Mouse (Mus musculus) bone marrow, adult 2 months (tissue): Measurements from ENCODE around the gene Helq. TPM values are rescaled to one million over a fixed set of nuclear protein-coding genes. Genes with fewer than 3 reads are reported as not detected.

Experiments
- H3K27ac ChIP-seq: fragments of 200-500 bp; 2 replicates; pipeline ENCODE4 v1.5.1; 2012; ENCODE audit warnings: low read depth, mild to moderate bottlenecking, control low read depth, inconsistent platforms, low read length; ENCODE audit not compliant: control insufficient read depth, poor library complexity, insufficient read depth
- H3K4me1 ChIP-seq: fragments of 200-500 bp; 2 replicates; pipeline ENCODE4 v1.6.1; 2011; ENCODE audit warnings: low read length; ENCODE audit not compliant: control insufficient read depth, insufficient read depth
- H3K4me3 ChIP-seq: fragments of 200-500 bp; replicated peaks from 2 replicates; pipeline ENCODE3; 2011; ENCODE audit warnings: mild to moderate bottlenecking, low read depth, low read length, control low read depth; ENCODE audit not compliant: control insufficient read depth
- CTCF ChIP-seq: fragments of 200-500 bp; IDR thresholded peaks from 2 replicates; pipeline ENCODE4 v1.5.1; 2011; ENCODE audit warnings: low read length, control low read depth; ENCODE audit not compliant: control insufficient read depth, insufficient read depth
- POLR2A ChIP-seq: fragments of 200-500 bp; IDR thresholded peaks from 2 replicates; pipeline ENCODE4 v1.6.1; 2011; ENCODE audit warnings: low read depth, mild to moderate bottlenecking, control low read depth, low read length, borderline replicate concordance; ENCODE audit not compliant: control insufficient read depth
- WGBS: fragments of 180-500 bp; shearing (Covaris S2); methylation state at CpG from one replicate; pipeline ENCODE4 v1.1.7; 2018; 5-methylcytosine and 5-hydroxymethylcytosine counted together
- polyA plus RNA-seq: library from polyadenylated mRNA; stranded (reverse); fragments of >200 nt; gene quantifications from 2 replicates; pipeline ENCODE4 v1.2.4, GENCODE M21; 2011; ENCODE audit warnings: low replicate concordance; ENCODE audit not compliant: missing spikeins, insufficient read depth, insufficient read length

The Helq gene
- polyA plus RNA-seq = 21.8 and 50.7 TPM in 2 replicates

- peak within 1 kb of the TSS; percentile 54 for H3K27ac ChIP-seq
- H3K4me3 ChIP-seq = peak within 1 kb of the TSS; percentile 92
- under 1% methylated on average over 63 of the region's 67 CpGs for WGBS
- H3K4me1 ChIP-seq = no peaks in the 10 kb centered on the region
- no peak for TF ChIP-seq CTCF
- TF ChIP-seq POLR2A = peak; percentile 36
These were observed at the start of gene Helq, which contains the start of gene Mrps18c for GRCm38 (mm10) chr5:100798165-100798860. Helq (minus strand) TSS chr5:100798598. Mrps18c (plus strand) TSS chr5:100798627.

- 4% methylated on average over 2 of the region's 2 CpGs for WGBS
- H3K27ac ChIP-seq = no peak overlapping the region
- TF ChIP-seq POLR2A (no peak), CTCF (no peak)
- H3K4me1 ChIP-seq = no peaks in the 10 kb centered on the region; the same call in 1 of the 2 replicates
- H3K4me3 ChIP-seq = peak overlapping the region; percentile 73
These were observed 48.7 kb upstream of the Helq start for GRCm38 (mm10) chr5:100847143-100847542.

GRCm38 (mm10) chr5:100846599-100846920 is 48.2 kb upstream of the Helq start:
- WGBS = 1% methylated on average over 22 of the region's 22 CpGs
- TF ChIP-seq CTCF (no peak), POLR2A (no peak)
- Histone ChIP-seq H3K4me3 (peak overlapping the region; percentile 73), H3K27ac (peak overlapping the region; percentile 91), H3K4me1 (no peaks in the 10 kb centered on the region; the same call in 1 of the 2 replicates)

GRCm38 (mm10) chr5:100845848-100846598 is 47.6 kb upstream of the Helq start:
- Histone ChIP-seq H3K4me1 (no peaks in the 10 kb centered on the region; the same call in 1 of the 2 replicates), H3K4me3 (peak overlapping the region; percentile 73), H3K27ac (peak overlapping the region; percentile 91)
- TF ChIP-seq POLR2A = 0 out of 2 replicates have a peak, but pooled peaks have one; percentile 20
- TF ChIP-seq CTCF = no peak
- under 1% methylated on average over 52 of the region's 52 CpGs for WGBS

GRCm38 (mm10) chr5:100845485-100845847 is 47.1 kb upstream of the Helq start, which contains the start of gene Gpat3:
Gpat3 (plus strand) TSS chr5:100845713.
- WGBS = 3% methylated on average over 16 of the region's 16 CpGs
- Histone ChIP-seq H3K27ac (peak within 1 kb of the TSS; percentile 91), H3K4me3 (peak within 1 kb of the TSS; percentile 73), H3K4me1 (no peaks in the 10 kb centered on the region; the same call in 1 of the 2 replicates)
- TF ChIP-seq CTCF (no peak), POLR2A (no peak)

GRCm38 (mm10) chr5:100844485-100844884 is 46.1 kb upstream of the Helq start:
- WGBS = 39% methylated on average over 3 of the region's 3 CpGs
- Histone ChIP-seq H3K4me1 (no peaks in the 10 kb centered on the region; the same call in 1 of the 2 replicates), H3K4me3 (no peak overlapping the region), H3K27ac (no peak overlapping the region)
- no peak for TF ChIP-seq CTCF
- TF ChIP-seq POLR2A = no peak

GRCm38 (mm10) chr5:100837907-100838306 is 39.5 kb upstream of the Helq start:
- no peak for TF ChIP-seq CTCF
- TF ChIP-seq POLR2A = no peak
- no peaks in the 10 kb centered on the region for H3K4me1 ChIP-seq
- no peak overlapping the region for H3K4me3 ChIP-seq
- H3K27ac ChIP-seq = no peak overlapping the region
- WGBS = 83% methylated on average over 7 of the region's 7 CpGs

- 60% methylated on average over 9 of the region's 9 CpGs for WGBS
- H3K4me3 ChIP-seq = no peak overlapping the region
- no peak overlapping the region for H3K27ac ChIP-seq
- no peaks in the 10 kb centered on the region for H3K4me1 ChIP-seq
- TF ChIP-seq CTCF = no peak
- no peak for TF ChIP-seq POLR2A
These were observed 37.6 kb upstream of the Helq start for GRCm38 (mm10) chr5:100835862-100836538.
